Mouse (Mus musculus) midbrain, embryonic 16.5 days (tissue): ENCODE measurements around the gene Cpm. TPM values are rescaled to one million over a fixed set of nuclear protein-coding genes. Genes with fewer than 3 reads are reported as not detected.

Source experiments
- ATAC-seq: fragments of 200-750 bp; cut with Nextera tagmentation; 2 replicates; pipeline ENCODE4 v1.8.0; 2017; ENCODE audit warnings: moderate TSS enrichment
- H3K27ac ChIP-seq: fragments of 300-500 bp; sonication (generic); 2 replicates; pipeline ENCODE4 v1.5.1; 2014; ENCODE audit warnings: mild to moderate bottlenecking, low read length, mixed read lengths
- H3K27me3 ChIP-seq: fragments of 300-500 bp; sonication (generic); 2 replicates; pipeline ENCODE4 v1.6.1; 2014; ENCODE audit warnings: low read depth, low read length, mixed read lengths; ENCODE audit not compliant: control insufficient read depth, insufficient read depth
- H3K36me3 ChIP-seq: fragments of 300-500 bp; sonication (generic); 2 replicates; pipeline ENCODE4 v1.6.1; 2014; ENCODE audit warnings: mild to moderate bottlenecking, low read length, moderate library complexity, mixed read lengths; ENCODE audit not compliant: control insufficient read depth, insufficient read depth
- H3K4me1 ChIP-seq: fragments of 300-500 bp; sonication (generic); 2 replicates; pipeline ENCODE4 v1.6.1; 2014; ENCODE audit warnings: mild to moderate bottlenecking, low read length, mixed read lengths; ENCODE audit not compliant: control insufficient read depth, insufficient read depth
- H3K4me2 ChIP-seq: fragments of 300-500 bp; sonication (generic); 2 replicates; pipeline ENCODE4 v1.6.1; 2014; ENCODE audit warnings: mild to moderate bottlenecking, low read length, mixed read lengths
- H3K4me3 ChIP-seq: fragments of 300-500 bp; sonication (generic); 2 replicates; pipeline ENCODE4 v1.5.1; 2014; ENCODE audit warnings: low read depth, mild to moderate bottlenecking, low read length, moderate library complexity, mixed read lengths
- H3K9ac ChIP-seq: fragments of 300-500 bp; sonication (generic); 2 replicates; pipeline ENCODE4 v1.6.1; 2014; ENCODE audit warnings: low read depth, low read length, mixed read lengths
- H3K9me3 ChIP-seq: fragments of 300-500 bp; sonication (generic); replicated peaks from 2 replicates; pipeline ENCODE4 v1.6.1; 2014; ENCODE audit warnings: mild to moderate bottlenecking, low read length, mixed read lengths; ENCODE audit not compliant: control insufficient read depth, poor library complexity, severe bottlenecking
- WGBS: fragments of 180-500 bp; shearing (Covaris S2); extraction: QIAGEN DNeasy Blood & Tissue Kit; methylation state at CpG from one replicate; pipeline ENCODE4 v1.1.7; 2014; 5-methylcytosine and 5-hydroxymethylcytosine counted together
- polyA plus RNA-seq: library from polyadenylated mRNA; unstranded; fragments of >200 nt; fragmentation: Nextera tagmentation; extraction: Ambion mirVana; gene quantifications from 2 replicates; pipeline ENCODE4 v1.2.1, GENCODE M21; 2015

Gene Cpm
- polyA plus RNA-seq, 1 experiment from 2014 or later = 13.5 TPM

- no peak overlapping the region for H3K9ac ChIP-seq
- 92% methylated on average over 5 of the region's 5 CpGs for WGBS
- H3K27ac ChIP-seq = no peak overlapping the region
- H3K4me2 ChIP-seq = no peak overlapping the region
- H3K36me3 ChIP-seq = no peaks in the 10 kb centered on the region
- H3K9me3 ChIP-seq = no peaks in the 10 kb centered on the region
- H3K4me1 ChIP-seq = no peaks in the 10 kb centered on the region
- no peak for ATAC-seq
- H3K27me3 ChIP-seq = no peaks in the 10 kb centered on the region
- no peak overlapping the region for H3K4me3 ChIP-seq
Observed at GRCm38 (mm10) chr10:117646482-117647157, 17.3 kb downstream of the Cpm start.

- Histone ChIP-seq H3K4me1 (no peaks in the 10 kb centered on the region), H3K27ac (no peak overlapping the region), H3K4me3 (no peak overlapping the region), H3K9me3 (no peaks in the 10 kb centered on the region), H3K9ac (no peak overlapping the region), H3K27me3 (no peaks in the 10 kb centered on the region), H3K4me2 (no peak overlapping the region), H3K36me3 (no peaks in the 10 kb centered on the region)
- ATAC-seq = 0 out of 2 replicates have a peak, but pooled peaks have one; percentile 28
- WGBS = 29% methylated on average over 13 of the region's 13 CpGs
Observed at GRCm38 (mm10) chr10:117647158-117647505, 17.8 kb downstream of the Cpm start.

GRCm38 (mm10) chr10:117647964-117648472 lies 18.7 kb downstream of the Cpm start:
- no peaks in the 10 kb centered on the region for H3K27me3 ChIP-seq
- ATAC-seq = no peak
- 72% methylated on average over 2 of the region's 2 CpGs for WGBS

GRCm38 (mm10) chr10:117648643-117649042 lies 19.3 kb downstream of the Cpm start:
- 82% methylated on average over 3 of the region's 3 CpGs for WGBS
- H3K9me3 ChIP-seq = no peaks in the 10 kb centered on the region
- H3K9ac ChIP-seq = no peak overlapping the region
- H3K4me1 ChIP-seq = no peaks in the 10 kb centered on the region
- no peak overlapping the region for H3K27ac ChIP-seq
- no peaks in the 10 kb centered on the region for H3K27me3 ChIP-seq
- H3K4me3 ChIP-seq = no peak overlapping the region
- H3K4me2 ChIP-seq = no peak overlapping the region
- ATAC-seq = no peak
- no peaks in the 10 kb centered on the region for H3K36me3 ChIP-seq

More at GRCm38 (mm10) chr10:117647964-117648472, 18.7 kb downstream of the Cpm start:
- Histone ChIP-seq H3K36me3 (no peaks in the 10 kb centered on the region), H3K4me2 (no peak overlapping the region), H3K27ac (no peak overlapping the region), H3K4me1 (no peaks in the 10 kb centered on the region), H3K9ac (no peak overlapping the region), H3K4me3 (no peak overlapping the region), H3K9me3 (no peaks in the 10 kb centered on the region)

- H3K4me3 ChIP-seq = no peak overlapping the region
- H3K36me3 ChIP-seq = no peaks in the 10 kb centered on the region
- no peaks in the 10 kb centered on the region for H3K9me3 ChIP-seq
- no peaks in the 10 kb centered on the region for H3K27me3 ChIP-seq
- H3K4me2 ChIP-seq = no peak overlapping the region
- H3K27ac ChIP-seq = no peak overlapping the region
- H3K4me1 ChIP-seq = no peaks in the 10 kb centered on the region
- no peak overlapping the region for H3K9ac ChIP-seq
- WGBS = 88% methylated on average over 11 of the region's 11 CpGs
- ATAC-seq = no peak
Observed at GRCm38 (mm10) chr10:117649292-117650041, 20.2 kb downstream of the Cpm start.

- no peaks in the 10 kb centered on the region for H3K36me3 ChIP-seq
- no peak overlapping the region for H3K9ac ChIP-seq
Observed at GRCm38 (mm10) chr10:117650042-117650655, 20.8 kb downstream of the Cpm start.

GRCm38 (mm10) chr10:117650725-117651124 lies 21.4 kb downstream of the Cpm start:
- Histone ChIP-seq H3K4me2 (no peak overlapping the region), H3K9ac (no peak overlapping the region), H3K27me3 (no peaks in the 10 kb centered on the region), H3K9me3 (no peaks in the 10 kb centered on the region), H3K36me3 (no peaks in the 10 kb centered on the region), H3K27ac (no peak overlapping the region), H3K4me1 (no peaks in the 10 kb centered on the region), H3K4me3 (no peak overlapping the region)
- ATAC-seq = no peak
- WGBS = 84% methylated on average over 7 of the region's 7 CpGs

More at GRCm38 (mm10) chr10:117650042-117650655, 20.8 kb downstream of the Cpm start:
- Histone ChIP-seq H3K4me3 (no peak overlapping the region), H3K27me3 (no peaks in the 10 kb centered on the region), H3K9me3 (no peaks in the 10 kb centered on the region), H3K4me2 (no peak overlapping the region), H3K4me1 (no peaks in the 10 kb centered on the region), H3K27ac (no peak overlapping the region)
- WGBS = 90% methylated on average over 12 of the region's 12 CpGs
- ATAC-seq = no peak

- Histone ChIP-seq H3K4me3 (no peak overlapping the region), H3K4me2 (no peak overlapping the region), H3K9me3 (no peaks in the 10 kb centered on the region), H3K9ac (no peak overlapping the region), H3K27ac (no peak overlapping the region), H3K27me3 (no peaks in the 10 kb centered on the region), H3K36me3 (no peaks in the 10 kb centered on the region), H3K4me1 (no peaks in the 10 kb centered on the region)
- ATAC-seq = no peak
- WGBS = 71% methylated on average over 10 of the region's 10 CpGs
Observed at GRCm38 (mm10) chr10:117651587-117652377, 22.5 kb downstream of the Cpm start.
